Mouse (Mus musculus) hindbrain, embryonic 15.5 days (tissue): ENCODE measurements at regions not wholly inside any gene's neighbourhood (a gene's known extent, or its start where the extent isn't known, plus 50 kb on each side); places are given as distances from the start of the nearest gene placed in this dataset.

Source experiments
- ATAC-seq: fragments of 200-750 bp; cut with Nextera tagmentation; 2 replicates; pipeline ENCODE4 v1.8.0; 2017; ENCODE audit warnings: low read depth, moderate number of reproducible peaks, moderate TSS enrichment; ENCODE audit not compliant: low FRiP score
- H3K27ac ChIP-seq: fragments of 300-500 bp; sonication (generic); replicated peaks from 2 replicates; pipeline ENCODE4 v1.5.1; 2015; ENCODE audit warnings: mild to moderate bottlenecking, inconsistent platforms
- H3K27me3 ChIP-seq: fragments of 300-500 bp; sonication (generic); 2 replicates; pipeline ENCODE4 v1.6.1; 2015; ENCODE audit warnings: control low read depth, inconsistent platforms
- H3K36me3 ChIP-seq: fragments of 300-500 bp; sonication (generic); 2 replicates; pipeline ENCODE4 v1.6.1; 2015; ENCODE audit warnings: control low read depth, inconsistent platforms
- H3K4me1 ChIP-seq: fragments of 300-500 bp; sonication (generic); replicated peaks from 2 replicates; pipeline ENCODE4 v1.6.1; 2015; ENCODE audit warnings: control low read depth, inconsistent platforms
- H3K4me2 ChIP-seq: fragments of 300-500 bp; sonication (generic); 2 replicates; pipeline ENCODE4 v1.6.1; 2015; ENCODE audit warnings: moderate library complexity, mild to moderate bottlenecking, inconsistent platforms
- H3K4me3 ChIP-seq: fragments of 300-500 bp; sonication (generic); 2 replicates; pipeline ENCODE4 v1.5.1; 2015; ENCODE audit warnings: mild to moderate bottlenecking, inconsistent platforms
- H3K9ac ChIP-seq: fragments of 300-500 bp; sonication (generic); 2 replicates; pipeline ENCODE4 v1.6.1; 2015; ENCODE audit warnings: inconsistent platforms
- H3K9me3 ChIP-seq: fragments of 300-500 bp; sonication (generic); 2 replicates; pipeline ENCODE4 v1.6.1; 2016; ENCODE audit warnings: control low read depth, inconsistent platforms
- WGBS: fragments of 180-500 bp; shearing (Covaris S2); methylation state at CpG from one replicate; pipeline ENCODE4 v1.1.7; 2015; 5-methylcytosine and 5-hydroxymethylcytosine counted together

DNA sequence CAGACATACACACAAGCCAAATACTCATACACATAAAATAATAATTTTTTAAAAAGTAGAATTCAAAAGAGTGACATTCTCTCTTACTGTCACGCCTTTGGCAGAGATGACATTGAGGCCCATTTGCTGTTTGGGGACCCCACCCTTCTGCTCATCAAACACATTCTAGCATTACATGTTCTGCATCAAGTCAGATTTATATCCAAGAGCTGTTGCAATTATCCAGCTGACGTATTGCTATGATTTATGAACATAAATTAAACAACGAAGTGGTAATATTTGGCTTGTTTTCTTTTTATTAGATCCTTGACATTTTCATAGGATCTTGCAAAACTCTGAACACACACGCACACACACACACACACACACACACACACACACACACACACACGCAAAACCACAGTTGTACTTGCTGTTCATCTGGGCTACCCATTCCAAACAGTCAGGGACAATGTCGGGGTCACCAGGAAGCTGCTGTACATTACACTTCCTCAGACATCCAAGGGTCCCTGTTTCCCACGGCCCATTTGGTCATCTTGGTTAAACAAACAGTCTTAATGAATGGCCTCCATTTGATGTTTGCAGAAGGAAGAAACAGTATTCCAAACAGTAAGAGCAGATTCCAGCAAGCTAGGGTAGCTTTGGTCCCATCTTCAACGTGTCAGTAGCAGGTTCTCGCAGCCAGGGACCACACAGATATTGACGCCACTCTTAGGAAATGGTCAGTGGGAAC, 50.3 kb upstream of the Vash1 start:
- Histone ChIP-seq H3K4me2 (no peak overlapping the region), H3K27ac (no peak overlapping the region), H3K27me3 (no peaks in the 10 kb centered on the region), H3K4me3 (no peak overlapping the region), H3K4me1 (no peaks in the 10 kb centered on the region), H3K36me3 (no peaks in the 10 kb centered on the region), H3K9ac (no peak overlapping the region), H3K9me3 (no peaks in the 10 kb centered on the region)
- ATAC-seq: no peak
- WGBS: 83% methylated on average over 10 of the region's 10 CpGs
